Mouse (Mus musculus) ES-E14 (cell line): ENCODE measurements around the gene Slc51a.

Experiments
- CHD2 ChIP-seq: IDR thresholded peaks from 2 replicates; pipeline ENCODE4 v1.6.1; 2014; ENCODE audit warnings: mild to moderate bottlenecking, low read depth, low read length, inconsistent platforms
- MAFK ChIP-seq: IDR thresholded peaks from 2 replicates; pipeline ENCODE4 v1.6.1; 2014; ENCODE audit warnings: mild to moderate bottlenecking, low read depth, low read length, inconsistent platforms; ENCODE audit not compliant: insufficient read depth
- ZC3H11A ChIP-seq: IDR thresholded peaks from 2 replicates; pipeline ENCODE4 v1.6.1; 2012; ENCODE audit warnings: low read depth, mild to moderate bottlenecking, inconsistent platforms, low read length, borderline replicate concordance
- ZNF384 ChIP-seq: IDR thresholded peaks from 2 replicates; pipeline ENCODE4 v1.6.1; 2012; ENCODE audit warnings: low read depth, low read length, inconsistent platforms

DNA sequence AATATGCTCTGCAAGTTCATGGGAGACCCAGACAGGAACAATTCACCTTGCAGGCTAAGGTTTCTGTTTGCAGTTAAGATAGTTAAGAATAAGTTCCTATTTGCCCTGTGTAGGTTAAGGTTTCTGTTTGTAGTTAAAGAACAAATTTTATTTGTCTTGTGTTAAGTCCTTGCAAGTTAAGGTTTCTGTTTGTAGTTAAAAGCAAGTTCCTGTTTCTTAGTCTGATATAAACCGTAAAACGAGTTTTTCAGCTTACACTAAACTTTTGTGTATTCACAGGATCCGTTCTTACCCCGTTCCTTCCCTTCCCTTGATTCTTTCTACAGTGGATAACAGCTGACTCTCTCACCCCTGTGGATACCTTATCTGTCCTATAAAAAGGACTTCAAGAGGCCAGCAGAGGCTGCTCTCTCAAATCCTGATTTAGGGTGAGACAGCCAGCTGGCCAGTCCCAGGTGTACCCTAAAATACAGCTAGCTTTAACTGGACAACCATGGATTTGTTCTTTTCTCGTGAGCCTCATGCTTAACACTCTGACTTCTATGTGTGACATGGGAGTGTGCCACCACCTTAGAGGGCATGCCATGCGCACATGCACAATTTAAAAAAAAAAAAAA is 35.0 kb upstream of the Slc51a start:
- no peak for TF ChIP-seq ZC3H11A
- TF ChIP-seq CHD2, result no peak
- no peak for TF ChIP-seq MAFK
- no peak for TF ChIP-seq ZNF384
